Mouse (Mus musculus): ENCODE data around the gene Mrps27. TPM values are rescaled to one million over a fixed set of nuclear protein-coding genes. Genes with fewer than 3 reads are reported as not detected.

The Mrps27 gene
- total and polyA plus RNA-seq, 3 experiments: 32.6 to 64.8 (median 46.8) TPM

GRCm38 (mm10) chr13:99356428-99357265, 12.1 kb downstream of the Mrps27 start:
- in situ Hi-C loops (cut with MboI; ENCODE audit: low pct_ligation_motif_present, low pct_unique_long_range_greater_than_20kb, low sequenced_read_pairs): no loop called here
- H3K27me3 ChIP-seq (replicated peaks): no peaks in the 10 kb centered on the region
- dilution Hi-C loops (cut with MboI; ENCODE audit: extremely low pct_ligation_motif_present, extremely low pct_unique_long_range_greater_than_20kb, low sequenced_read_pairs): no loop called here
- H3K27ac ChIP-seq (ENCODE audit: insufficient read depth, low read depth): no peak overlapping the region
- H3K4me2 ChIP-seq (ENCODE audit: insufficient read depth, low read depth, poor library complexity, severe bottlenecking): no peak overlapping the region
- H3K36me3 ChIP-seq (replicated peaks in 1 of 2; ENCODE audit: control insufficient read depth in 1 of 2, insufficient read depth in 1 of 2, low read length in 1 of 2): peaks cover 42 to 79% of the 10 kb centered on the region in 2 experiments
- TF ChIP-seq CTCF (conservative IDR thresholded peaks at IDR 0.05 in 1 of 2, IDR thresholded peaks at IDR 0.05 in 1 of 2; ENCODE audit: low read depth in 2 of 2, low read length in 2 of 2) (peak in 1 of 2 experiments; percentile 37; a peak in 2 of 4 replicates), ELF1 (IDR thresholded peaks at IDR 0.05; ENCODE audit: low read depth, low read length) (no peak), POLR2A (IDR thresholded peaks at IDR 0.05; ENCODE audit: low read depth, low read length) (no peak), TBP (conservative IDR thresholded peaks at IDR 0.05; ENCODE audit: low read depth, low read length) (no peak), MAFK (IDR thresholded peaks at IDR 0.05; ENCODE audit: insufficient replicate concordance, low read length) (no peak), KAT2A (IDR thresholded peaks at IDR 0.05; ENCODE audit: insufficient replicate concordance, low read length) (no peak), SMC3 (IDR thresholded peaks at IDR 0.05; ENCODE audit: low read depth, low read length) (no peak), JUND (conservative IDR thresholded peaks at IDR 0.05; ENCODE audit: low read depth, low read length) (no peak), EP300 (IDR thresholded peaks at IDR 0.05; ENCODE audit: low read length) (no peak), MEF2A (IDR thresholded peaks at IDR 0.05; ENCODE audit: borderline replicate concordance, low read depth, low read length) (no peak), NELFE (IDR thresholded peaks at IDR 0.05; ENCODE audit: low read depth, low read length) (no peak), MAZ (IDR thresholded peaks at IDR 0.05; ENCODE audit: low read depth, low read length) (no peak), MYC (IDR thresholded peaks at IDR 0.05; ENCODE audit: low read depth, low read length) (peak; percentile 48; the same call in 1 of the 2 replicates), IRF4 (IDR thresholded peaks at IDR 0.05; ENCODE audit: low read depth, low read length) (no peak), SIN3A (IDR thresholded peaks at IDR 0.05; ENCODE audit: low read length) (no peak), RAD21 (IDR thresholded peaks at IDR 0.05; ENCODE audit: low read depth, low read length) (peak; percentile 12), ZC3H11A (IDR thresholded peaks at IDR 0.05; ENCODE audit: low read depth, low read length) (no peak), USF1 (IDR thresholded peaks at IDR 0.05; ENCODE audit: low read depth, low read length) (no peak), HCFC1 (IDR thresholded peaks at IDR 0.05; ENCODE audit: low read depth, low read length) (no peak), POLR2AphosphoS2 (IDR thresholded peaks at IDR 0.05; ENCODE audit: low read depth, low read length) (no peak), PAX5 (IDR thresholded peaks at IDR 0.05; ENCODE audit: low read length) (no peak), ZNF384 (IDR thresholded peaks at IDR 0.05; ENCODE audit: low read depth, low read length) (no peak)
- peaks cover 0 to 18% of the 10 kb centered on the region in 2 experiments; a peak in 2 of 4 replicates for H3K4me1 ChIP-seq (ENCODE audit: control insufficient read depth in 1 of 2, insufficient read depth in 2 of 2)
- H3K4me3 ChIP-seq (replicated peaks in 1 of 3; ENCODE audit: low read depth in 2 of 3, low read length in 2 of 3, poor library complexity in 1 of 3): no peak overlapping the region
- no peak overlapping the region for H3K9ac ChIP-seq (ENCODE audit: insufficient read depth, low read depth)
- no peak for DNase-seq (ENCODE audit: extremely low read depth)
- H3K9me3 ChIP-seq (replicated peaks; ENCODE audit: low read length): no peaks in the 10 kb centered on the region
- peaks cover 22% of the 10 kb centered on the region for H3K79me2 ChIP-seq (replicated peaks; ENCODE audit: control insufficient read depth, extremely low read depth, insufficient read depth, poor library complexity, severe bottlenecking)
